Mouse (Mus musculus): ENCODE data around the gene Gpx3. TPM values are rescaled to one million over a fixed set of nuclear protein-coding genes. Genes with fewer than 3 reads are reported as not detected.
"Not testable (repeated sequence)": the region's sequence is repeated elsewhere in the genome, so short reads cannot be mapped to it uniquely, and the experiment has no call there.

Gene Gpx3
- 86.3 and 88.0 TPM in 2 replicates for polyA plus RNA-seq (2012; rRNA removed)

DNA sequence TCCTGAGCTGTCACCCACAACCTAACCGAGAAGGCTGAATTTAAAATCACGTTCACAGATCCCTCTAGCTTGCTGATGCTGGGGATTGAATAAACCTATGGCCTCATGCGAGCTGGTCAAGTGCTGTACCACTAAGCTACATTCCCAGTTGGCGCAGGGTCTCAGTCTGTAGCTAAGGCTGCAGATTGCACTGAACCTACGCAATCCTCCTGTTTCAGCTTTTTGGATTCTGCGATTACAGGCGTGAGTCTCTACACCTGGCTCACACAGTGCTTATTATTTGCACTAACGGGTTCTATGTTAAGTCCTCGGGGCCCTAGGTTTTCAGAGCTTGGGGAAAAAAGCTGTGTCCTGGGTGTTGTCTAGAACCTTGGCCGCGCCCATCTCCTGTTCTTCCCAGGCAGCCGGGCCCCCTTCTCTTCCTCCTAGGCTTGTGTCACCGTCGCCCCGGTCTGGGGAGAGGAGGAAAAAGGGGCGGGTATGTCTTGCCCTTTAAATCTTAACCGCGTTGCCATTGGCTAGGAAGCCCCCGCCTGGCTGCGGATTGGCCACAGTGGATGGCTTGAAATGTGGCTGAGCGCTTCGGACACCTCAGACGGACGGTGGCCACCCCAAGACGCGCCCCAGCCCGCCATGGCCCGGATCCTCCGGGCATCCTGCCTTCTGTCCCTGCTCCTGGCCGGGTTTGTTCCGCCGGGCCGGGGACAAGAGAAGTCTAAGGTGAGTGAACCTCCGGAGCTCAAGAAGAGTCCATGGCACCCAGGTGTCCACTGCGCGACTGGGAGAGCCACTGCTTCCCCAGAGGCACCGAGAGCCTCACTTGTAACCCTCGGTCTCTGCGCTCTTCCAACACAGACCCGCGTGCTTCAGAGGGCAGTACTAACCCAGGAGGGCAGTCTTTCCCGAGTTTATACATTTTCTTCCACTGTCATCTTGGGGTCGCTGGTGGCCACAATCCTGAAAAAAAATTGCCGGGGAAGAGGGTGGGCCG is at the start of gene Gpx3:
Gene Gpx3, plus strand, starts transcription at position 121 of the 991 bp plus-strand sequence.
- WGBS: 15% methylated on average over 45 of the region's 45 CpGs
- DNase-seq (ENCODE audit: low read depth, low spot score): no peak

GRCm38 (mm10) chr11:54858880-54859279 is 43.4 kb upstream of the Gpx3 start:
- not testable (repeated sequence) for DNase-seq (ENCODE audit: low read depth, low spot score)
- WGBS: 96% methylated on average over 11 of the region's 12 CpGs

- 13% methylated on average over 11 of the region's 11 CpGs for WGBS
Measured at GRCm38 (mm10) chr11:54859322-54860165, 42.7 kb upstream of the Gpx3 start.

DNA sequence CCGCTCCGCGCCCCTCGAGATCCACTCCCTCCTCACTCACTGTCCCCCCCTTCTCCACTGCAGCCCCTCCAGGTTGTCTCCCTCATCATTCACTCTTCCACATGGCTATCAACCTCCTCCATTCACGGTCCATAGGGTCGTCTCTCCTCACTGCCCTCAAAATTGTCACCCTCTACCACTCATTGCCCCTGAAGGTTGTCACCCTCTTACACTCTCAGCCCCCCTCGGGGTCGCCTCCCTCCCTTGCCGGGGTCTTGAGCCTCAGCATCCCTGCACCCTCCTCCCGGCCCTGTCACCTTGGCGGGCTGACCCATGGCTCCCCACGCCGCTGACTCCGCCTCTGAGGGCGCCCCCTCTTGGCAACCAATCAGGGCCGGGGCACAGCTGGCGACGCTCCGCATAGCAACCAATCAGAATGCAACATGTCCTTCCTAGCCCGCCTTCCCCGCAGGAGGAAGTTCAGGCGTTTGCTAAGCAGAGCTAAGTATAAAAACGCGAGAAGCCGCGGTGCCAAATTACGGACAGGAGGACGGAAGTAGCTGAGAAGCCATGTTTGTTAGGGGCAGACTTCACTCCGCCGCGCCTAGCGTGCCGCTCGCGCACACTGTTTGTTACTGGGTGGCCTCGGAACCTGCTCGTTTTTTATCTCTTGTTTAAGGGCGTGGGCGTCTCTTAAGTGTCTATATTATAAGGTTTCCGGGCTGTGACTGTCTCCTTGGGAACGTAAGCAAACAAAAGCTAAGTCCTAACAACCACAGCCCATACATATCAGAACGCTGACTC is 41.8 kb upstream of the Gpx3 start, which contains the start of gene Lyrm7:
Gene Lyrm7, minus strand, starts transcription at position 661 of the 783 bp plus-strand sequence.
- WGBS: under 1% methylated on average over 42 of the region's 42 CpGs
- DNase-seq (ENCODE audit: low read depth, low spot score): peak; percentile 95

More at GRCm38 (mm10) chr11:54859322-54860165, 42.7 kb upstream of the Gpx3 start:
- no peak for DNase-seq (ENCODE audit: low read depth, low spot score)

DNA sequence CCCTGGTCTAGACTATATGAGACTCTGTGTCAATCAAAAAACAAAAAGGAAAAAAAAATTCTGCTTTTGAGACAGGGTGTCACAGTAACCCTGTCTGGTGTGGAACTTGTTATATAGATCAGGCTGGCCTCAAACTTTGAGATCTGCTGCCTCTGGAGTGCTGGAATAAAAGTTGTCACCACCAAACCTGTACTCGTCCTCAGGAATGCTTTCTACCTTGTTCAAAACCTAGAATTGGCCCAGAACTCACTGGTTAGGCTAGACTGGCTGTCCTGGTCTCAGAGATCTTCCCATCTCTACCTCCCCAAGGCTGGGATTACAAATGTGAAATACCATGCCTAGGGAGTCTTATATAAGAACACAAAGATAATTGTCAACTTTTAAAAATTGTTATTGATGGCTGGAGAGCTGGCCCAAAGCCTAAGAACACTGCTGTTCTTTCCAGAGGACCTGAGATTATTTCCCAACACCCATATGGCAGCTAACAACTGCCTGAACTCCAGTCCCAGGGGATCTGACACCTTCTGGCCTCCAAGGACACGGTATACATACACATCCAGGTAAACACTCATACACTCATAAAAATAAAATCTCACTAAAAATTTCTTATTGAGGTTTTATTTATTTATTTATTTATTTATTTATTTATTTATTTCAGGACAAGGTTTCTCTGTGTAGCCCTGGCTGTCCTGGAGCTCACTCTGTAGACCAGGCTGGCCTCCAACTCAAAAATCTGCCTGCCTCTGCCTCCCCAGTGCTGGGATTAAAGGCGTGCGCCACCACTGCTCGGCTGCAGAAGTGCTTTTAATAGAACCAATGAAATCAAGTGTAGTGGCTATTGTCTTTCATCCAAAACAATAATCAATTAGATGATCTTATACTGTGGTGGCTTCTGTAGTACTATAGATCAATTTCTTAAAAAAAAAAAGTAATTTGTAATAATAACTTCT is 40.5 kb upstream of the Gpx3 start:
- 77% methylated on average over 5 of the region's 5 CpGs for WGBS
- no peak for DNase-seq (ENCODE audit: low read depth, low spot score)

GRCm38 (mm10) chr11:54862621-54863520 is 39.4 kb upstream of the Gpx3 start:
- 41% methylated on average over 10 of the region's 10 CpGs for WGBS

DNA sequence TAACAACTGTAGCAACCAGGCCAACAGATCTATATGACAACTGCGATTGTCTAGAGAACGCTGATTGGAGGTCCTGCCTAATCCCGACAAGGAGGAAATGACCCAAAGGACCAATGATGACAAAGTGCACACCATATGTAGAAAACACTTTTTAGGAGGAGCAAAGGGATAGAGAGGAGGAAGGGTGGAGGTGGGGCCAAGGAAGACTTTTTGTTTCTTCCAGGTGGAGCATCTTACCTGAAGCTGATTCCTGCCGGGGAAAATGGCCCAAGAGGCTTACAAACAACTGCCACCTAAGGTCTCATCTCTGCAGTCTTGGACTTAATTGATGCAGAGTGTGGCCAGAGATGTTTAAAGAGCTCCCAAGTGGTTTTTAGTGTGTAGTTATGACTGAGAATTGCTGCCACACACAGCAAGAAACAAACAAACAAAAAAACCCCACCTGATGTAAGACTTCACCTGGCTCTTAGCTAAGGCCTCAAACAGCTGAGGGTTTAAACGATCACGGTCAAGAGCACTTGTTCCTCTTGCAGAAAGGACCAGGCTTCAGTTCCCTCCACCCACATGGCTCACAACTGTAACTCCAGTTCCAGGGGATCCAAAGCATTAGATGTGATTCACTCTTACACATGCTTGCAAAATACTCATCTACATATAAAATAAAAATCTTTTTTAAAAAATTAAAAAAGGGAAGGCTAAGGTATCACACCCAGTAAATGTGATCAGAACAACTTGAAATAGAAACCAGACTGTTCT is 36.7 kb upstream of the Gpx3 start:
- 50% methylated on average over 6 of the region's 6 CpGs for WGBS
- no peak for DNase-seq (ENCODE audit: low read depth, low spot score)

More at GRCm38 (mm10) chr11:54862621-54863520, 39.4 kb upstream of the Gpx3 start:
- DNase-seq (ENCODE audit: low read depth, low spot score): no peak

DNA sequence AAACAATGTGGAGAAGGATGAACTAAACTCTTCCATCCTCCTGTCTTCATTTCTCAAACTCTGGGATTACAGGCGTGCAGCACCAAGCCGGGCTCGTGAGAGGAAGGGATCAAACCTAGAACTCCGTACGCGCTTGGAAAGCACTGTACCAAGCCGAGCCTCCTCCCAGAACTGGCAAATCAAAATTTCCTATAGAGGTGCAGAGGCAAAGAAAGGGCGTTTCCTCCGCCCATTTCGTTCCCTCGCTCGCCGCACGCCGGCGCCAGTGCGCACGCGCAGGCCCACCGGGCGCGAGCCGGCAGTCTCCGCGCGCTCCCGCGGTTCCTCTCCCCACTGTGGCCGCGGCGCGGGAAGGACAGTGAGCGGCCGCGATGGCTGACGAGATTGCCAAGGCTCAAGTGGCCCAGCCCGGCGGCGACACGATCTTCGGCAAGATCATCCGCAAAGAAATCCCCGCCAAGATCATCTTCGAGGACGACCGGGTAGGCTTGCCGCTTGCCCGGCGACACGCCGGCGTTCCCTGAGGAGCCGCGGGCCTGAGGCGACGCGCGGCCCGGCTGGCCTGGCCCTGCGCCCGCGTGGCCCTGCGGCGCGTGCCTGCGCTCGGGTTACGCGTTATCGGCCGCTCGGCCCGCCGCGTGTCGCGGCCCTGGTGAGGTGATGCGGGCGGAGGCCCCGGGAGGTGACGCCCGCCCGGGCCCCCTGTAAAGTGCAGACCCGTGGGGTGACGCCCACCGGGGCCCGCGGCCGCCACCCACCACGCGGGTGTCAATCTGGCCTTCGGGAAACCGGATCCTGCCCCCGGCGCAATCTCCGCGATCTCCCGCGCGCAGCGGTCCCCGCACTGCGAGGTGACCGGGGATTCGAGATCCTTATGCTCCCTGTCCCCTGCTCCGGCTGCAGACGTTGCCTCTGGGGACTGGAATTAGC is 35.9 kb upstream of the Gpx3 start, which contains the start of gene Hint1:
Gene Hint1, plus strand, starts transcription at position 265 of the 930 bp plus-strand sequence.
- no peak for DNase-seq (ENCODE audit: low read depth, low spot score)
- WGBS: under 1% methylated on average over 107 of the region's 107 CpGs

DNA sequence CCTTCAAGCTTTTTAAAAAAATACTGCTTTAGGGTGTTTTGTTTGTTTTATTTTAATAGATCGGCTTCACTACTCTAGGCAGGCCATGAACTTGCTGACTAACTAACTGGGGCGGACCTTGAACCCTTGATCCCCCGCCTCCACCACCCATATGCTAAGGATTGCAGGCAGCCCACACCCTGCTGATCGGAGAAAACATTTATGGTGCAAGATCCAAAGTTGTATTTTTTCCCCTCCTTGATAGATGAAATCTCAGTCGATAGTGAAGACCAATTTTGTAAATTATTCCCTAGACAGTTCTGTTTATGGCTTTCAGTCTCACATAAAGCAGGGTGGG is 35.2 kb upstream of the Gpx3 start:
- DNase-seq (ENCODE audit: low read depth, low spot score): peak; percentile 85
- 1% methylated on average over 5 of the region's 5 CpGs for WGBS

DNA sequence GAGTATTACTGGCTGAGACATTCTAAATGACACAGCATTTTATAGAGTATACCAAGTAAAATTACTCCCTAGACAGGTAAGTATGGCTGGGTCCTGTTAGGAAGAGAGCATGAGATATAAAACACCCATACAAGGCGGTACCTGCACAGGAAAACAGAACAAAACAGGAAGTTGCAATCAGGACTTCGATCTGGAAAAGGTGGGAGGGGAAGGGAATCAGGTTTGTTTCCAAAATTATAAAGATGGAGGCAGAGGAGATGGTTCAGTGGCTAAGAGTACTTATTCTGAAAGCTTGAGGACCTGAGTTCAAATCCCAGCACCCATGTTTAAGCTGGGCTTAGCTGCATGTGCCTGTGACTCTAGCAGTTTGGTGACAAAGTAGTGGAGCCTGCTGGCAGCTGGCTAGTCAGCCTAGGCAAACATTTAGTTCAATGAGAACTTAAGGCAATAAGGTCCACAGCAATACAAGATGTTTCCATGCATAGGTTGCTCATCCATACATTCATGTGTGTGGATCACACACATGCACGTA is 34.3 kb upstream of the Gpx3 start:
- 44% methylated on average over 3 of the region's 3 CpGs for WGBS
- DNase-seq (ENCODE audit: low read depth, low spot score): no peak

GRCm38 (mm10) chr11:54868445-54868844 is 33.8 kb upstream of the Gpx3 start:
- no peak for DNase-seq (ENCODE audit: low read depth, low spot score)
- WGBS: 37% methylated on average over 2 of the region's 2 CpGs

GRCm38 (mm10) chr11:54869318-54869717 is 32.9 kb upstream of the Gpx3 start:
- 66% methylated on average over 3 of the region's 3 CpGs for WGBS
- DNase-seq (ENCODE audit: low read depth, low spot score): no peak

DNA sequence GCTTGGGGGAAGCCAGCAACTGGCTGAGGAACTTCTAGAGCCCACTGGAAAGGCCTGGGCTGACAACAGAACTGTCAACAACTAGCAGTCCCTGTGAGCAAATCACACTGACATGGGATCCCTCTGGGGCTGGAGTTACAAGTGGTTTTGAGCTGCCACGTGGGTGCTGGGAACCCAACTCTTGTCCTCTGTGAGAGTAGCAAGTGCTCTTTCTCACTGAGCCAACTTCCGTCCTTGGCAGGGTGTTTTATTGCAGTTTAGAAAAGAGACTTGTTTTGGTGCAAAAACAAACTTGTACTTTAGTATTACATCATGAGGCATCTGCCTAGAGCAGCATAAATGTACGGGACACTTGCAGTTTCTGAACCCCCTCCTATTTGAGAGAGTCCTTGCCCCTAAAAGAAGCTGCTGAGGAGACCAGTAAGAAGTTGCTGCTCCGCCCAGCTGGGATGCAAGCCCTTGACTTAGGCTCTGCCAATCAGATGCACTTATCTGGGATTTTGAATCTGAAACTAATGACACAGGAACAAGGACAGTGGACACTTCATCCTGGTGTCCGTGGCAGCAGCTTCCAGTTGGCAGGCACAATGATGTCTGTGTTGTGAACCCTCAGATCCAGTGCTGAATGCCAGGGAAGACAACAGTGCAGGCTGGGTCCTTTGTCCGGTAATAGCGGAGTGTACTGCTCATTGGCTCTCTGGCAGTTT is 30.3 kb upstream of the Gpx3 start:
- WGBS: 55% methylated on average over 7 of the region's 7 CpGs
- DNase-seq (ENCODE audit: low read depth, low spot score): no peak

- no peak for DNase-seq (ENCODE audit: low read depth, low spot score)
- WGBS: 88% methylated on average over 5 of the region's 5 CpGs
Measured at GRCm38 (mm10) chr11:54876031-54876430, 26.2 kb upstream of the Gpx3 start.

DNA sequence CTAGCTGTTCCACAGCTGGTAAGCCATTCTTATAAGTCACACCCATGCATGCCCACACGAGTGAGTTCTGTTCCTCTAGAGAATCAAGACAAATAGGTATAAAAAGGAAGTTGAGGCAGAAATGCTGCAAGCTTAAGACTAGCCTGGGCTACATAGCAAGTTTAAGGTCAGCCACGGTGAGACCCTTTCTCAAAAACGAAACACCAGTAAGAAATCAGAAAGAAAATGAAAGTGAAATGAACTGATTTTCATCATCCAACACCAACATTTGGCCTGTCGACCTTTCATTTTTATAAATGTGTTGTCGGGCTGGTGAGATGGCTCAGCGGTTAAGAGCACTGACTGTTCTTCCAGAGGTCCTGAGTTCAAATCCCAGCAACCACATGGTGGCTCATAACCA is 23.4 kb upstream of the Gpx3 start:
- DNase-seq (ENCODE audit: low read depth, low spot score): no peak
- 65% methylated on average over 6 of the region's 6 CpGs for WGBS

Measured in large intestine, adult 2 months (tissue).